Mouse (Mus musculus) midbrain, embryonic 15.5 days (tissue): ENCODE measurements around the gene Ms4a15. TPM values are rescaled to one million over a fixed set of nuclear protein-coding genes. Genes with fewer than 3 reads are reported as not detected.

Source experiments
- ATAC-seq: fragments of 200-750 bp; cut with Nextera tagmentation; replicated peaks from 2 replicates; pipeline ENCODE4 v1.8.0; 2017; ENCODE audit warnings: moderate TSS enrichment
- H3K27ac ChIP-seq: fragments of 300-500 bp; sonication (generic); 2 replicates; pipeline ENCODE4 v1.5.1; 2015; ENCODE audit warnings: mild to moderate bottlenecking, inconsistent platforms
- H3K27me3 ChIP-seq: fragments of 300-500 bp; sonication (generic); replicated peaks from 2 replicates; pipeline ENCODE4 v1.6.1; 2015; ENCODE audit warnings: inconsistent platforms
- H3K36me3 ChIP-seq: fragments of 300-500 bp; sonication (generic); replicated peaks from 2 replicates; pipeline ENCODE4 v1.6.1; 2015; ENCODE audit warnings: inconsistent platforms
- H3K4me1 ChIP-seq: fragments of 300-500 bp; sonication (generic); 2 replicates; pipeline ENCODE4 v1.6.1; 2015; ENCODE audit warnings: inconsistent platforms
- H3K4me2 ChIP-seq: fragments of 300-500 bp; sonication (generic); 2 replicates; pipeline ENCODE4 v1.6.1; 2015; ENCODE audit warnings: inconsistent platforms, mild to moderate bottlenecking, moderate library complexity
- H3K4me3 ChIP-seq: fragments of 300-500 bp; sonication (generic); 2 replicates; pipeline ENCODE4 v1.5.1; 2015; ENCODE audit warnings: mild to moderate bottlenecking, inconsistent platforms
- H3K9ac ChIP-seq: fragments of 300-500 bp; sonication (generic); 2 replicates; pipeline ENCODE4 v1.6.1; 2015; ENCODE audit warnings: mild to moderate bottlenecking, inconsistent platforms
- H3K9me3 ChIP-seq: fragments of 300-500 bp; sonication (generic); 2 replicates; pipeline ENCODE4 v1.6.1; 2016; ENCODE audit warnings: inconsistent platforms
- WGBS: fragments of 180-500 bp; shearing (Covaris S2); methylation state at CpG from one replicate; pipeline ENCODE4 v1.1.7; 2015; ENCODE audit warnings: mixed read lengths; 5-methylcytosine and 5-hydroxymethylcytosine counted together
- polyA plus RNA-seq: library from polyadenylated mRNA; unstranded; fragments of >200 nt; fragmentation: Nextera tagmentation; extraction: Ambion mirVana; gene quantifications from 2 replicates; pipeline ENCODE4 v1.2.1, GENCODE M21; 2015

Gene Ms4a15
- polyA plus RNA-seq, 1 experiment from 2014 or later = not detected

- no peak within 1 kb of the TSS for H3K4me2 ChIP-seq
- no peaks in the 10 kb centered on the region for H3K9me3 ChIP-seq
- H3K27me3 ChIP-seq = no peaks in the 10 kb centered on the region; the same call in 1 of the 2 replicates
- no peak within 1 kb of the TSS for H3K9ac ChIP-seq
- H3K27ac ChIP-seq = no peak within 1 kb of the TSS
- peaks cover 20% of the 10 kb centered on the region for H3K4me1 ChIP-seq
- H3K4me3 ChIP-seq = no peak within 1 kb of the TSS
- no peak for ATAC-seq
- H3K36me3 ChIP-seq = peaks cover 4% of the 10 kb centered on the region
- WGBS = 69% methylated on average over 5 of the region's 5 CpGs
Measured at GRCm38 (mm10) chr19:10937110-10937563, 55.9 kb downstream of the Ms4a15 start, which contains the start of gene Ptgdr2. TSS of gene Ptgdr2 (plus strand) at chr19:10937160.

- Histone ChIP-seq H3K27me3 (no peaks in the 10 kb centered on the region), H3K27ac (no peak overlapping the region), H3K4me3 (no peak overlapping the region), H3K9me3 (no peaks in the 10 kb centered on the region), H3K4me1 (peaks cover 11% of the 10 kb centered on the region), H3K4me2 (no peak overlapping the region), H3K36me3 (no peaks in the 10 kb centered on the region), H3K9ac (no peak overlapping the region)
- no peak for ATAC-seq
- 90% methylated on average over 5 of the region's 5 CpGs for WGBS
Measured at GRCm38 (mm10) chr19:10936077-10936476, 57.0 kb downstream of the Ms4a15 start.

GRCm38 (mm10) chr19:10935029-10935428 is 58.0 kb downstream of the Ms4a15 start:
- Histone ChIP-seq H3K27me3 (no peaks in the 10 kb centered on the region), H3K4me3 (no peak overlapping the region), H3K9me3 (no peaks in the 10 kb centered on the region), H3K4me2 (no peak overlapping the region), H3K4me1 (0 out of 2 replicates have a peak, but pooled peaks cover 1% of the 10 kb centered on the region), H3K27ac (no peak overlapping the region), H3K36me3 (no peaks in the 10 kb centered on the region), H3K9ac (no peak overlapping the region)
- 13% methylated on average over 5 of the region's 5 CpGs for WGBS
- no peak for ATAC-seq

- Histone ChIP-seq H3K9me3 (no peaks in the 10 kb centered on the region), H3K4me2 (no peak overlapping the region), H3K4me3 (no peak overlapping the region), H3K4me1 (no peaks in the 10 kb centered on the region), H3K36me3 (no peaks in the 10 kb centered on the region), H3K9ac (no peak overlapping the region), H3K27ac (no peak overlapping the region), H3K27me3 (no peaks in the 10 kb centered on the region)
- ATAC-seq = no peak
- 87% methylated on average over 2 of the region's 2 CpGs for WGBS
Measured at GRCm38 (mm10) chr19:10930641-10931040, 62.4 kb downstream of the Ms4a15 start.

Other genes starting within 250 kb of the Ms4a15 start
- 0.19 TPM in 1 of 2 replicates, not detected in the other for gene Cd6, start 163.2 kb downstream of the Ms4a15 start, polyA plus RNA-seq
- 0.13 and 0.31 TPM in 2 replicates for gene Slc15a3, start 153.5 kb downstream of the Ms4a15 start, polyA plus RNA-seq
- 224 and 236 TPM in 2 replicates for gene Tmem132a, start 123.3 kb downstream of the Ms4a15 start, polyA plus RNA-seq
- 46.2 and 48.4 TPM in 2 replicates for gene Tmem109, start 111.2 kb downstream of the Ms4a15 start, polyA plus RNA-seq
- 44.5 and 47.5 TPM in 2 replicates for gene Prpf19, start 98.0 kb downstream of the Ms4a15 start, polyA plus RNA-seq
- gene Zp1, start 72.6 kb downstream of the Ms4a15 start, polyA plus RNA-seq = 0.49 and 0.79 TPM in 2 replicates
- 0.06 and 0.12 TPM in 2 replicates for gene Ptgdr2, start 56.1 kb downstream of the Ms4a15 start, polyA plus RNA-seq
- gene Ccdc86, start 44.0 kb downstream of the Ms4a15 start, polyA plus RNA-seq = 13.3 and 14.1 TPM in 2 replicates
- gene Ms4a10, start 18.6 kb downstream of the Ms4a15 start, polyA plus RNA-seq = not detected in 2 replicates
- gene Ms4a18, start 24.8 kb upstream of the Ms4a15 start, polyA plus RNA-seq = not detected in 2 replicates
- gene Ms4a8a, start 87.9 kb upstream of the Ms4a15 start, polyA plus RNA-seq = not detected in 2 replicates
- gene 1700017D01Rik, start 137.6 kb upstream of the Ms4a15 start, polyA plus RNA-seq = not detected in 2 replicates
- not detected in 2 replicates for gene 1700025F22Rik, start 172.1 kb upstream of the Ms4a15 start, polyA plus RNA-seq
- not detected in 2 replicates for gene Ms4a13, start 203.5 kb upstream of the Ms4a15 start, polyA plus RNA-seq
- gene Ms4a12, start 239.2 kb upstream of the Ms4a15 start, polyA plus RNA-seq = not detected in 2 replicates